ENCODE assay signal across 8 mouse cellular contexts in the genomic region with DNA sequence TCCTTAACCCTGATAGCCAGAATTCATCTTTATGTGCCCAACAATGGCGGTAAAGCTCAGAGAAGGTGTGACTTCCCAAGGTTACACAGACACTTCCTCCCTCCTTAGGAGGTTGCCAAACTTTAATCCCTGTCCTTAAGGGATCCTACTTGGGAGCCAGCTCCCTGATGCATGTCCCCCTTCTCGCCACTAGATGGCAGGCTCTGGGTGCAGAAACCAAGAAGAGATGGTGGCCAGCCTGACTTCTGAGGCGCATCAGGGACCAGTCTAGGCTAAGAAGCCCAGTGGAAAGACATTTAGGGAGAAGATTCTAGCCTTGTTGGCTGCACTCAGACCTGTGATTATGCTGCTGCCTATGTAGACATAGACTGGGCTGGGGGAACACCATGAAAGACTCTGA.
DNase-seq lines count a peak whose midpoint lies in the region; ATAC-seq lines count a peak whose summit lies in the region.

No protein-coding gene starts in this region.

- H3K4me3 ChIP-seq in midbrain, embryonic 10.5 days: no peak overlapping the region
- H3K4me3 ChIP-seq in midbrain, embryonic 16.5 days (ENCODE audit: low read depth, low read length): no peak overlapping the region
- H3K4me3 ChIP-seq in forebrain, embryonic 11.5 days (ENCODE audit: low read depth, low read length): no peak overlapping the region
- no peak overlapping the region for H3K4me3 ChIP-seq in hindbrain, embryonic 14.5 days (replicated peaks; ENCODE audit: low read length)
- H3K4me3 ChIP-seq in neural tube, embryonic 15.5 days (replicated peaks): no peak overlapping the region

- H3K4me1 ChIP-seq in midbrain, embryonic 10.5 days: peaks cover 5% of the 10 kb centered on the region; the same call in 1 of the 2 replicates
- H3K4me1 ChIP-seq in midbrain, embryonic 16.5 days (ENCODE audit: control insufficient read depth, insufficient read depth, low read length): no peaks in the 10 kb centered on the region
- no peaks in the 10 kb centered on the region for H3K4me1 ChIP-seq in forebrain, embryonic 11.5 days (replicated peaks; ENCODE audit: control insufficient read depth, insufficient read depth, low read length)
- no peaks in the 10 kb centered on the region for H3K4me1 ChIP-seq in hindbrain, embryonic 14.5 days (replicated peaks; ENCODE audit: control insufficient read depth, insufficient read depth, low read length)
- H3K4me1 ChIP-seq in neural tube, embryonic 15.5 days: no peaks in the 10 kb centered on the region

- no peaks in the 10 kb centered on the region for H3K36me3 ChIP-seq in midbrain, embryonic 10.5 days
- H3K36me3 ChIP-seq in midbrain, embryonic 16.5 days (ENCODE audit: control insufficient read depth, insufficient read depth, low read length): no peaks in the 10 kb centered on the region
- no peaks in the 10 kb centered on the region for H3K36me3 ChIP-seq in forebrain, embryonic 11.5 days (ENCODE audit: control insufficient read depth, insufficient read depth, low read length)
- H3K36me3 ChIP-seq in hindbrain, embryonic 14.5 days (replicated peaks; ENCODE audit: control insufficient read depth, insufficient read depth): no peaks in the 10 kb centered on the region
- H3K36me3 ChIP-seq in neural tube, embryonic 15.5 days: 0 out of 2 replicates have a peak, but pooled peaks cover 3% of the 10 kb centered on the region

- H3K27me3 ChIP-seq in midbrain, embryonic 10.5 days (ENCODE audit: low read depth, poor library complexity, severe bottlenecking): no peaks in the 10 kb centered on the region
- H3K27me3 ChIP-seq in midbrain, embryonic 16.5 days (ENCODE audit: control insufficient read depth, insufficient read depth, low read depth, low read length): no peaks in the 10 kb centered on the region
- H3K27me3 ChIP-seq in forebrain, embryonic 11.5 days (ENCODE audit: control insufficient read depth, insufficient read depth, low read length): no peaks in the 10 kb centered on the region
- H3K27me3 ChIP-seq in hindbrain, embryonic 14.5 days (ENCODE audit: control insufficient read depth, insufficient read depth, low read length): no peaks in the 10 kb centered on the region
- H3K27me3 ChIP-seq in neural tube, embryonic 15.5 days (replicated peaks): no peaks in the 10 kb centered on the region

- ATAC-seq in midbrain, embryonic 16.5 days: no peak
- 0 out of 2 replicates have a peak, but pooled peaks have one; percentile 21 for ATAC-seq in forebrain, embryonic 11.5 days (replicated peaks; ENCODE audit: low FRiP score)
- peak; percentile 40; the same call in 1 of the 2 replicates for ATAC-seq in hindbrain, embryonic 14.5 days (ENCODE audit: low FRiP score)
- ATAC-seq in neural tube, embryonic 15.5 days (ENCODE audit: low FRiP score): 0 out of 2 replicates have a peak, but pooled peaks have one; percentile 61

- WGBS in midbrain, embryonic 10.5 days: 6% methylated on average over 3 of the region's 3 CpGs
- 3% methylated on average over 3 of the region's 3 CpGs for WGBS in midbrain, embryonic 16.5 days
- WGBS in forebrain, embryonic 11.5 days: 9% methylated on average over 3 of the region's 3 CpGs
- WGBS in hindbrain, embryonic 14.5 days: 6% methylated on average over 3 of the region's 3 CpGs
- WGBS in neural tube, embryonic 15.5 days: 9% methylated on average over 3 of the region's 3 CpGs

- intact Hi-C loops in left cerebral cortex, postnatal 36 days (cut with DNase I): loop anchor here (1.0 kb wide), 1 partner anchor 208 kb away; no protein-coding TSS in a partner anchor

- no peak overlapping the region for H3K4me2 ChIP-seq in midbrain, embryonic 16.5 days (ENCODE audit: low read length)
- no peak overlapping the region for H3K4me2 ChIP-seq in forebrain, embryonic 11.5 days (ENCODE audit: low read depth, low read length, severe bottlenecking)
- H3K4me2 ChIP-seq in hindbrain, embryonic 14.5 days (replicated peaks): no peak overlapping the region
- no peak overlapping the region for H3K4me2 ChIP-seq in neural tube, embryonic 15.5 days

- H3K9ac ChIP-seq in midbrain, embryonic 16.5 days (ENCODE audit: low read depth, low read length): no peak overlapping the region
- H3K9ac ChIP-seq in forebrain, embryonic 11.5 days (ENCODE audit: low read length): no peak overlapping the region
- no peak overlapping the region for H3K9ac ChIP-seq in hindbrain, embryonic 14.5 days
- no peak overlapping the region for H3K9ac ChIP-seq in neural tube, embryonic 15.5 days (replicated peaks)

- H3K9me3 ChIP-seq in midbrain, embryonic 10.5 days (replicated peaks): no peaks in the 10 kb centered on the region
- no peaks in the 10 kb centered on the region for H3K9me3 ChIP-seq in midbrain, embryonic 16.5 days (replicated peaks; ENCODE audit: control insufficient read depth, low read length, poor library complexity, severe bottlenecking)
- no peaks in the 10 kb centered on the region for H3K9me3 ChIP-seq in forebrain, embryonic 11.5 days (ENCODE audit: control insufficient read depth, low read length)
- H3K9me3 ChIP-seq in hindbrain, embryonic 14.5 days (ENCODE audit: control insufficient read depth, low read length): no peaks in the 10 kb centered on the region
- no peaks in the 10 kb centered on the region for H3K9me3 ChIP-seq in neural tube, embryonic 15.5 days (replicated peaks)

- peak; percentile 70 for DNase-seq in midbrain, embryonic 10.5 days (ENCODE audit: low spot score)
- peak; percentile 4 for DNase-seq in c-Kit-positive CD71-positive TER-119-negative erythroid progenitor cells, embryonic 14.5 days (ENCODE audit: low read depth)
- DNase-seq in forebrain, embryonic 11.5 days (ENCODE audit: low spot score): peak; percentile 74
- DNase-seq in hindbrain, embryonic 14.5 days (ENCODE audit: low spot score): peak; percentile 83
- DNase-seq in left cerebral cortex, postnatal 36 days (ENCODE audit: low spot score in 2 of 2): peak; percentile 66 to 74
- DNase-seq in urinary bladder, postnatal 14 days (ENCODE audit: low spot score): peak; percentile 72

- H3K27ac ChIP-seq in midbrain, embryonic 10.5 days (replicated peaks): no peak overlapping the region
- no peak overlapping the region for H3K27ac ChIP-seq in midbrain, embryonic 16.5 days (ENCODE audit: low read length)
- H3K27ac ChIP-seq in forebrain, embryonic 11.5 days (ENCODE audit: low read depth, low read length): no peak overlapping the region
- no peak overlapping the region for H3K27ac ChIP-seq in hindbrain, embryonic 14.5 days
- no peak overlapping the region for H3K27ac ChIP-seq in neural tube, embryonic 15.5 days (replicated peaks)

Comparison
In these comparisons a context has a peak if more than half of its experiments do, and no peak if none do; other contexts are left out.
1. DNase-seq: peak in every context shown above with its lines; median percentile 83 in hindbrain, embryonic 14.5 days; 74 in forebrain, embryonic 11.5 days; 72 in urinary bladder, postnatal 14 days; 70 in midbrain, embryonic 10.5 days; 70 in left cerebral cortex, postnatal 36 days; 4 in c-Kit-positive CD71-positive TER-119-negative erythroid progenitor cells, embryonic 14.5 days.